Mouse (Mus musculus): Measurements from ENCODE around the gene Fam43a. TPM values are rescaled to one million over a fixed set of nuclear protein-coding genes. Genes with fewer than 3 reads are reported as not detected.

Gene Fam43a
- total RNA-seq, 1 experiment from 2014 or later = 26.3 TPM

DNA sequence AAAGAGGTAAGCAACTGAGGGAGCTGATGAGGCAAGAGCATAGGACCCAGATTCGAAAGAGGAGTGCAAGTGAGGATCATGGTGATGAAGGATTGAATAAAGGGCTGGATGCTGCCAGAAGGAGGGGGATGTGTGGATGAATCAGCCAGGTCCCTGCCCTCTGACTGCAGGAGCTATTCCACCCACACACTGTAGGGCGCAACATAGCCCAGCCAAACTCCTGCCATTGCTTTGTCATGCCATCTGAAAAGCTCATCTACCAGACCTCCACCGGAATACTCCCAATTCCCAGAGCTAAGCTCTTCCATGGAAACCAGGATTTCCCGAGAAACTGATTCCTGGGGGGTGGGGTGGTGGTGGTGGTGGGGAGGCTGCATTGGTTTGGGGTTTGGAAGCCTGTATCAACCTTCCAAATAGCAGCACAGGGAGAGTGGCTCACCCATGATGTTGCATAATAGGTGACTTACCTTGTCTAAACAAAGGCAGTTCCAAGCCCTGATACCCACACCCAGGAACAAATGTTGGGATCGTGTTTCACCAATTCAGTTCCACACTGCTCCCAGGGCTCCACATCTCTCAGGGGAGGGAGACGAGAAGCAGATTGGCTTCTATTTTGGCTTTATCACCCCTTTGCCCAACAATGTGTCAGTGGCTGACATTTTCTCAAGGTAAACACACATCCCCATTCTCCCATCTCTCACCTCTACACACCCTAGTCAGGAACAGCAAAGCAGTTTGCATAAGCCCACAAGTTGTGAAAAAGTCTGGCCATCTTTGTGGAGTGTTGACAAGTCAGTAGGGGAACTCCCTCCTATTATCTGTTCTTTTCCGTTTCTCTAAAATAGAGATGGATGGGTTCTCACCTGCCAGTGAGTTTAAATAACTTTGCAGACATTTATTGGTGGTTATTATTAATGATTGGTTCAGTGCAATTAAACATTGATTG, 9.0 kb upstream of the Fam43a start:
- ATAC-seq (replicated peaks; ENCODE audit: insufficient number of reproducible peaks, low FRiP score, low TSS enrichment, poor library complexity, severe bottlenecking) = no peak

DNA sequence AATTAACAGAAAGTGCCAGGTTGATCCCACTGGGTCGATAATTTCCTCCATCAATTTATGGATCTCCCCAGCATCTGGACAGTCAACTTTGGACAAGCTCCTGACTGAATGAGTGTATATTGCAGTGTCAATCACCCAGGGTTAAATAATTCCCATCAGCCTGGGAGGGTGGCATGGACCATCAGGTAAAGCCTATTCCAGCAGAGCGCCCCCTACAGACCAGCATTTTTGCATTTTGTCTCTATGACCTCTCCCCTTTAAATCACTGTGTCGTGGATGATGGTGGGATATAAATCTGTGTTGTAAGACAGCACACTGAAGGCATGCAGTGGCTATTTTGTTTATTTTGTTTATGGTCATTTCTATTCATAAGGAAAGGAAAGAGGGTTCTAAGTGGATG, 7.5 kb upstream of the Fam43a start:
- ATAC-seq (replicated peaks; ENCODE audit: insufficient number of reproducible peaks, low FRiP score, low TSS enrichment, poor library complexity, severe bottlenecking) = no peak

DNA sequence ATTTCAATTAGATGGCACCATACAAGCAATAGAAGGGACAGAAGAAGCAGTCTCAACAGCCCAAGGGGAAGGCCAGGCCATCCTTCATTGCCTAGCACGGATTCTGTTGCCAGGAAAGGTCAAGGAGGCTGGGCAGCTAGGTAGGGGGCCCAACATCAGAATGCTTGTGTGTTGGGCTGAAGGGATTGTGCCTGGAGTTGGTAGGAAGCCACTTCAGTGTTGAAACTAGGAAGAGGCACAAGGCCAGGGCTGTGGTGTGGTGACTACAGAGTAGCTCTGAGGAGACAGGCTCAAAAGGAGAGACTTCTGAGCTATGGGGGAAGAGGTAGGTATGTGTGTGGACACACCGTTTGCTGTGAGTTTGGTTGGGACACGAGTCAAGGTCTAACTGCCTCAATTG, 4.2 kb upstream of the Fam43a start:
- ATAC-seq (replicated peaks; ENCODE audit: insufficient number of reproducible peaks, low FRiP score, low TSS enrichment, poor library complexity, severe bottlenecking) = no peak

DNA sequence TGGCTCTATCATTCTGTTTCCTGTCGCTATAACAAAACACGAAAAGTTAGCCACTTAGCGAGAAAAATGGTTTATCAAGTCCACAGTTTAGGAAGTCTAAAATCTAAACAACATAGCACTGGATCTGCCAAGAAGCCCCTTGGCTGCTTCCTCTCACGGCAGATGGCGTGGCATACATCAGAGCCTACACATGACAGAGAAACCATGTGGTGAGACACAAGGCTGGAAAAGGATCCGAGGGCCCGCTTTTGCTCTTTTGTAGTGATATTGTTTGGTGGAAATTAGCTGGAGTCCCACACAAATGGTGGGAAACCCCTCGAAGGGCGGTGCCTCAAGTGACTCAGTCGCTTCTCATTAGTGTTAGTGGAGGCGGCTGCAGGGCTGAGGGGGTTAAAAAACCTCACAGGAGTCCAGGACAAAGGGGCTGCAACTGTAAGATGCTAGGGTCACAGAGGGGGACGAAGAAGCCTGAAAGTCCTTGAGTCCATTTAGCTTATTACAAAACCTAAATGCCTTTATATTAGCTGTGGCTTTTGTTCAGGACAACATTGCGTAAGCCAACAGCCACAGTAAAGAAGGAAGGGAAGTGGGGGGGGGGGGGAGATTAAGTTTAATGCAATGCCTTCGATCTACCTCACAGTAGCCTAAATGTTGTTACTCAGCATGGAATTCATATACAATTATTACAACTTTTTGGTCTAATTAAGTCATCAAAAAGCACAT, 3.5 kb upstream of the Fam43a start:
- no peak for ATAC-seq (replicated peaks; ENCODE audit: insufficient number of reproducible peaks, low FRiP score, low TSS enrichment, poor library complexity, severe bottlenecking)

DNA sequence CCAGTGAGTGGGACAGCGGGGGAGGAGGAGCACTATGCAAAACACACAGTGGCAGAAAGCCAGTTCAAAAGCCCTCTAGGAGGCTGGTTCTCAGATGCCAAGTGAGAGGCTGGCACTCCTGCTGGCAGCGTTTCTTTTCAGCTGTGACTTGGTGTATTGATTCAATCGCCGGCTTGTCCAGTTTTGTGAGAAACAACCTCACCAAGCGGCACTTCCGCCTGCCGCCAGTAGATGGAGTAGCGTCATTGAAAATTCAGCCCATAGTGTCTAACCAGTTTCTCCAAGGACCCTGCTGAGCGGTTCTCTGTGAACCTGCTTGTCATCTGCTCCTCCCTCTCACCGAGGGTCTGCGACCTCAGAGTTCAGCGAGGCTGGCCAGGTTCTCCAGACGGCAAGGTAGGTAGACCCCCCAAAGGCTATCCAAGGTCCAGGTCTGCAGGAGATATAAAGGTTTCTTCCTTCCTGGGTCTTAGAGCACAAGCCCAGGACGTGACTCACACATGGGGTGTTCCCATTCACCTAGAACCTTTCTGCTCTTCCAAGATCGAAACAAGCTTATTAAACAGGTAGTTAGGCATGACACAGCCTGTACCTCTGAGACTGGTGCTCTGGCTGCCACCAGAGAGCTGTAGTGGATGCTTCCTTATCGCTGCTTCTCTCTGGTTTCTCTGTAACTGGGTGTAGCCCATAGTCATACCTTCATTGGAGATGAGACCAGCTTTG, 2.4 kb upstream of the Fam43a start:
- peak; percentile 40 for ATAC-seq (replicated peaks; ENCODE audit: insufficient number of reproducible peaks, low FRiP score, low TSS enrichment, poor library complexity, severe bottlenecking)

- no peak for ATAC-seq (replicated peaks; ENCODE audit: insufficient number of reproducible peaks, low FRiP score, low TSS enrichment, poor library complexity, severe bottlenecking)
Measured at GRCm38 (mm10) chr16:30600431-30601045, 1.0 kb downstream of the Fam43a start.

GRCm38 (mm10) chr16:30601046-30601832, 1.7 kb downstream of the Fam43a start:
- ATAC-seq (replicated peaks; ENCODE audit: insufficient number of reproducible peaks, low FRiP score, low TSS enrichment, poor library complexity, severe bottlenecking) = peak; percentile 12; the same call in 1 of the 2 replicates

DNA sequence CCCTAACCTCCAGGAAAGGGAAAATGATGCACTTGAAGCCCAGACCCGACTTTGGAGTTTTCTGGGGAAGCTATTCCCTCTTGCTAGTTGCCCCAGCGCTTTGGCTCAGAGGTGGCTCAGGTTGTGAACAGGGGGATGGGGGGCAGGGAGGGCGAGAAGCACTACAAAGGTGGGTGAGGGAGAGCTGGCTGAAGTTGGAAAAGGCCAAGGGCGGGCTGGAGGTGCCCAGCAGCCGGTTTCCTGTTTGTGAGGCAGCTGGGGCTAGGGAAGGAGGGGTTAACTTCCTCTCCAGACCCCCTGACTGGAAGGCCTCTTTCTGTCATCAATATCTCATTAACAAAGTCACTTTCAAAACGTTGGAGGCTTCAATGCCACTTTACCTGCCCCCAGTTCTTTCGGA, 2.4 kb downstream of the Fam43a start:
- no peak for ATAC-seq (replicated peaks; ENCODE audit: insufficient number of reproducible peaks, low FRiP score, low TSS enrichment, poor library complexity, severe bottlenecking)

GRCm38 (mm10) chr16:30602684-30603530, 3.4 kb downstream of the Fam43a start:
- ATAC-seq (replicated peaks; ENCODE audit: insufficient number of reproducible peaks, low FRiP score, low TSS enrichment, poor library complexity, severe bottlenecking) = no peak

DNA sequence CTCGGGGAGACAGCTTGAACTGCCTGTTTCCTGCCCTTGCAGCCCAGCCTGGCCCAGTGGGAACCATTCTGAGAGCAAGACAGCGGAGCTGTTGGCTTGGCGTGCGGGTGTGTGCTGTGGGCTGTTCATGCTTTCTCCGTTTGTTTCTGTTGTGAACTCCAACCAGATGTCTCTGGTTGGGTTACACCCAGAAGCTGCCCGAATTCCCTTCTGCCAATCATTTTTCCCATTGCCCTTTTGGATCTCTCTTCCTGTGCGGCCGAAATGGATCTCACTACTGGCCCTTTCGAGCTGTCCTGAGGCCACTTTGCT, 4.0 kb downstream of the Fam43a start:
- ATAC-seq (replicated peaks; ENCODE audit: insufficient number of reproducible peaks, low FRiP score, low TSS enrichment, poor library complexity, severe bottlenecking) = no peak

DNA sequence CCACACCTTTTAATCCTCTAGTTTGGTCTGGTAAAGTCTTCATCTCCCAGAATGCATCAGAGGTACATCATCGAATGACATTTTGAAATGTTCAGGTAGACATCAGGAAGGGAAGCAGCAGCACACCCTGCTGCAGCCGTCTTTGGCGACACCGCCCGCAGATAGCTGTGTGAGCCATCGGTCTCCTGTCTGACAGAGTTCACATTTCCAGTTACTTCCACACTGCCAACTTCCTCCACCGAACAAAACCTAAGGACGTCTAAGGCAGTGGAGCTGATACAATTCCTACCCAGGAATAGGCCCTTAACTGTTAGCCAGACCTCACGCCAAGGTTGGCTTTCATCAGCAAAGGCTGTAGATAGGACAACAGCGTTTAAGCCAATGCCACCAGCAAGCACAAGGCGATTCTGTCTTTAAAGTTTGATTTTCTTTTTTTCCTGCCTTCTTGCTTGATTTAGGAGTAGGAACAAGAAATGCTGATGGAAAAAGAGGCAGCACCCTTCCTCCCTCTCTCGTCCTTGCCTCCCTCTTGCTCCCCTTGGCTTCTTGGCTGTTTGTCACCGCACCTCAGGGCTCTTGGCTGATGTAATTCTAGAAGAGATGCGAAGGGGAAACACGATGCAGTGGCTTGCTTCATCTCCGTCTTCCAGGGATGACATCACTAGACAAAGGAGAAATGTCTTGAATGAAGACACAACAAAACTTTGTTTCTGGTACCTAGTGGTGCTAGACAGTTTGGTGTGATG, 4.7 kb downstream of the Fam43a start:
- no peak for ATAC-seq (replicated peaks; ENCODE audit: insufficient number of reproducible peaks, low FRiP score, low TSS enrichment, poor library complexity, severe bottlenecking)

DNA sequence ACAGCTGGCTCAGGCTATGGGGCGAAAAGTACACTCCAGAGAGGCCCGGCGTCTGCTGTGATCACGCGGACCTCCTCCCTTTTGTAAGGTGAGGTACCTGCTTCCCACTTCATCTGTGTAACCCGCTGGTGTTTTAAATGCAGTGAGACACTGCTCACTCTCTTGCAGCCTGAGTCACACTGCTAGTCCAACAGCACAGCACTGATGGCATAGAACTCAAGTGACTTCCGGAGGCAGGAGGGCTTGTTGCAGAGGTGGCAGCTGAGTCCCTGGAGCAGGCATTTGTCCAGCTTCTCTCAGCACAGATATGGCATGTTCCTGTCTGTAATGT, 5.2 kb downstream of the Fam43a start:
- ATAC-seq (replicated peaks; ENCODE audit: insufficient number of reproducible peaks, low FRiP score, low TSS enrichment, poor library complexity, severe bottlenecking) = no peak

GRCm38 (mm10) chr16:30605528-30605927, 6.0 kb downstream of the Fam43a start:
- no peak for ATAC-seq (replicated peaks; ENCODE audit: insufficient number of reproducible peaks, low FRiP score, low TSS enrichment, poor library complexity, severe bottlenecking)

- ATAC-seq (replicated peaks; ENCODE audit: insufficient number of reproducible peaks, low FRiP score, low TSS enrichment, poor library complexity, severe bottlenecking) = no peak
Measured at GRCm38 (mm10) chr16:30607868-30608267, 8.3 kb downstream of the Fam43a start.

DNA sequence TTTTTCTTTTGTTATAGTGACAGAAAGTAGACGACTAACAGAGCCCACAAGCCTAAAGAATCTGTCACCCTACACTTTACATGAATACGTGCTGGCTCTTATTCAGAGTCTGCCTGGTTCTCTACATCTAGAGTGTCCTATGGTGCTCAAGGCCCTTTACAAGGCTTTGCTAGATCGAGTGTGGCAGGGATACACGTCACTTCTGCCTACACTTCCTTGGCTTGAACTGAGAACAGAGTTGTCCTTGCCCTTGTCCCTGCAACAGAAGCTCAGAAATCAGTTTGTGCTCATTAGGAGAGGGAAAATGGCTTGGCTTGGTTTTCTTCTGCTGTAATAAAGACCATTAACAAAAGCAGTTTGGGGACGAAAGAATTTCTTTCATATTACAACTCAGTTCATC, 11.8 kb downstream of the Fam43a start:
- ATAC-seq (replicated peaks; ENCODE audit: insufficient number of reproducible peaks, low FRiP score, low TSS enrichment, poor library complexity, severe bottlenecking) = no peak

DNA sequence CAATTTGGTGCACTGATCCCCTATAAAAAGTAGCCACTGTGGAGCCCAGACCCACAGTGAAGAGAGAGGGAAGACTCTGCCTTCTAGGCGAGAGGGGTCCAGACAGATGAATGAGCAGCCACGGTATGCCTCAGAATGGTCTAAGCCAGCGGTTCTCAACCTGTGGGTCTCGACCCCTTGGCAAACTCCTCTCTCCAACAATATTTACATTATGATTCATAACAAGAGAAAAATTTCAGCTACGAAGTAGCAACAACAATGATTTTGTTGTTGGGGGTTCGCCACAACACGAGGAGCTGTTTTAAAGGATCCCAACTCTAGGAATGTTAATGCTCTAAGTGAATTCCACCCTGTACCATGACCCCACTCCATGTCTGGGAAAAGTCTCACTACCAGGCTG, 13.6 kb downstream of the Fam43a start:
- ATAC-seq (replicated peaks; ENCODE audit: insufficient number of reproducible peaks, low FRiP score, low TSS enrichment, poor library complexity, severe bottlenecking) = no peak

- ATAC-seq (replicated peaks; ENCODE audit: insufficient number of reproducible peaks, low FRiP score, low TSS enrichment, poor library complexity, severe bottlenecking) = no peak
Measured at GRCm38 (mm10) chr16:30614122-30614521, 14.6 kb downstream of the Fam43a start.
